Mouse (Mus musculus) forebrain, embryonic 15.5 days (tissue): ENCODE measurements around the gene Mogat2. TPM values are rescaled to one million over a fixed set of nuclear protein-coding genes. Genes with fewer than 3 reads are reported as not detected.
A peak's percentile ranks its signal among the peaks of the same experiment; 100 is the strongest.

Experiments used
- ATAC-seq: fragments of 200-750 bp; cut with Nextera tagmentation; replicated peaks from 2 replicates; pipeline ENCODE4 v1.8.0; 2017; ENCODE audit warnings: mild to moderate bottlenecking, moderate TSS enrichment, moderate library complexity
- H3K27ac ChIP-seq: fragments of 300-500 bp; sonication (generic); replicated peaks from 2 replicates; pipeline ENCODE4 v1.5.1; 2015; ENCODE audit warnings: mild to moderate bottlenecking, inconsistent platforms
- H3K27me3 ChIP-seq: fragments of 300-500 bp; sonication (generic); 2 replicates; pipeline ENCODE4 v1.6.1; 2015; ENCODE audit warnings: inconsistent platforms
- H3K36me3 ChIP-seq: fragments of 300-500 bp; sonication (generic); 2 replicates; pipeline ENCODE4 v1.6.1; 2015; ENCODE audit warnings: mild to moderate bottlenecking, inconsistent platforms
- H3K4me1 ChIP-seq: fragments of 300-500 bp; sonication (generic); 2 replicates; pipeline ENCODE4 v1.6.1; 2015; ENCODE audit warnings: inconsistent platforms
- H3K4me2 ChIP-seq: fragments of 300-500 bp; sonication (generic); replicated peaks from 2 replicates; pipeline ENCODE4 v1.6.1; 2015; ENCODE audit warnings: mild to moderate bottlenecking, inconsistent platforms
- H3K4me3 ChIP-seq: fragments of 300-500 bp; sonication (generic); 2 replicates; pipeline ENCODE4 v1.5.1; 2015; ENCODE audit warnings: mild to moderate bottlenecking, inconsistent platforms
- H3K9ac ChIP-seq: fragments of 300-500 bp; sonication (generic); replicated peaks from 2 replicates; pipeline ENCODE4 v1.6.1; 2015; ENCODE audit warnings: mild to moderate bottlenecking, inconsistent platforms
- H3K9me3 ChIP-seq: fragments of 300-500 bp; sonication (generic); 2 replicates; pipeline ENCODE4 v1.6.1; 2016; ENCODE audit warnings: inconsistent platforms
- WGBS: fragments of 180-500 bp; shearing (Covaris S2); methylation state at CpG from one replicate; pipeline ENCODE4 v1.1.7; 2015; ENCODE audit warnings: mixed read lengths; 5-methylcytosine and 5-hydroxymethylcytosine counted together
- polyA plus RNA-seq: library from polyadenylated mRNA; unstranded; fragments of >200 nt; fragmentation: Nextera tagmentation; extraction: Ambion mirVana; gene quantifications from 2 replicates; pipeline ENCODE4 v1.2.1, GENCODE M21; 2015

Mogat2 gene
- polyA plus RNA-seq, 1 experiment from 2014 or later = 1.2 TPM

- Histone ChIP-seq H3K27me3 (no peaks in the 10 kb centered on the region), H3K36me3 (no peaks in the 10 kb centered on the region), H3K4me3 (no peak overlapping the region), H3K4me2 (no peak overlapping the region), H3K9me3 (no peaks in the 10 kb centered on the region), H3K27ac (no peak overlapping the region), H3K4me1 (no peaks in the 10 kb centered on the region), H3K9ac (no peak overlapping the region)
- no peak for ATAC-seq
- WGBS = 92% methylated on average over 6 of the region's 6 CpGs
Observed at GRCm38 (mm10) chr7:99232571-99232970, 5.8 kb downstream of the Mogat2 start.

GRCm38 (mm10) chr7:99230061-99230747 lies 8.2 kb downstream of the Mogat2 start:
- no peaks in the 10 kb centered on the region for H3K36me3 ChIP-seq
- H3K9ac ChIP-seq = no peak overlapping the region
- no peak for ATAC-seq
- H3K4me1 ChIP-seq = no peaks in the 10 kb centered on the region
- WGBS = 80% methylated on average over 7 of the region's 7 CpGs
- H3K27me3 ChIP-seq = no peaks in the 10 kb centered on the region
- no peaks in the 10 kb centered on the region for H3K9me3 ChIP-seq
- no peak overlapping the region for H3K4me2 ChIP-seq
- H3K27ac ChIP-seq = no peak overlapping the region
- H3K4me3 ChIP-seq = no peak overlapping the region

GRCm38 (mm10) chr7:99229411-99229810 lies 9.0 kb downstream of the Mogat2 start:
- 8% methylated on average over 2 of the region's 2 CpGs for WGBS
- no peak for ATAC-seq

GRCm38 (mm10) chr7:99228825-99229224 lies 9.6 kb downstream of the Mogat2 start:
- 88% methylated on average over 8 of the region's 8 CpGs for WGBS
- Histone ChIP-seq H3K9me3 (no peaks in the 10 kb centered on the region), H3K27me3 (no peaks in the 10 kb centered on the region), H3K4me3 (no peak overlapping the region), H3K4me2 (no peak overlapping the region), H3K27ac (no peak overlapping the region), H3K36me3 (no peaks in the 10 kb centered on the region), H3K9ac (no peak overlapping the region), H3K4me1 (no peaks in the 10 kb centered on the region)
- no peak for ATAC-seq

More at GRCm38 (mm10) chr7:99229411-99229810, 9.0 kb downstream of the Mogat2 start:
- Histone ChIP-seq H3K4me3 (no peak overlapping the region), H3K27me3 (no peaks in the 10 kb centered on the region), H3K27ac (no peak overlapping the region), H3K4me1 (no peaks in the 10 kb centered on the region), H3K9ac (no peak overlapping the region), H3K9me3 (no peaks in the 10 kb centered on the region), H3K4me2 (no peak overlapping the region), H3K36me3 (no peaks in the 10 kb centered on the region)

GRCm38 (mm10) chr7:99227267-99227666 lies 11.2 kb downstream of the Mogat2 start:
- no peaks in the 10 kb centered on the region for H3K27me3 ChIP-seq
- 94% methylated on average over 4 of the region's 4 CpGs for WGBS
- no peak overlapping the region for H3K27ac ChIP-seq
- H3K9me3 ChIP-seq = no peaks in the 10 kb centered on the region
- no peaks in the 10 kb centered on the region for H3K36me3 ChIP-seq
- no peak overlapping the region for H3K4me2 ChIP-seq
- H3K4me1 ChIP-seq = no peaks in the 10 kb centered on the region
- H3K4me3 ChIP-seq = no peak overlapping the region
- no peak for ATAC-seq
- H3K9ac ChIP-seq = no peak overlapping the region

- H3K27ac ChIP-seq = no peak overlapping the region
- H3K9ac ChIP-seq = no peak overlapping the region
- no peak overlapping the region for H3K4me3 ChIP-seq
- no peaks in the 10 kb centered on the region for H3K4me1 ChIP-seq
- no peaks in the 10 kb centered on the region for H3K9me3 ChIP-seq
- no peak for ATAC-seq
- no peaks in the 10 kb centered on the region for H3K36me3 ChIP-seq
- no peaks in the 10 kb centered on the region for H3K27me3 ChIP-seq
- no peak overlapping the region for H3K4me2 ChIP-seq
- 94% methylated on average over 10 of the region's 10 CpGs for WGBS
Observed at GRCm38 (mm10) chr7:99226662-99227061, 11.8 kb downstream of the Mogat2 start.

- no peaks in the 10 kb centered on the region for H3K9me3 ChIP-seq
- no peaks in the 10 kb centered on the region for H3K27me3 ChIP-seq
- no peak overlapping the region for H3K27ac ChIP-seq
- no peak for ATAC-seq
- H3K36me3 ChIP-seq = no peaks in the 10 kb centered on the region
- H3K9ac ChIP-seq = no peak overlapping the region
- 74% methylated on average over 6 of the region's 6 CpGs for WGBS
- no peak overlapping the region for H3K4me2 ChIP-seq
- H3K4me3 ChIP-seq = no peak overlapping the region
- H3K4me1 ChIP-seq = no peaks in the 10 kb centered on the region
Observed at GRCm38 (mm10) chr7:99225421-99225820, 13.0 kb downstream of the Mogat2 start.

- Histone ChIP-seq H3K27ac (no peak overlapping the region), H3K4me1 (no peaks in the 10 kb centered on the region), H3K9me3 (no peaks in the 10 kb centered on the region), H3K36me3 (no peaks in the 10 kb centered on the region), H3K4me2 (no peak overlapping the region), H3K27me3 (no peaks in the 10 kb centered on the region), H3K4me3 (no peak overlapping the region), H3K9ac (no peak overlapping the region)
- 50% methylated on average over 1 of the region's 1 CpGs for WGBS
- ATAC-seq = no peak
Observed at GRCm38 (mm10) chr7:99224648-99225190, 13.7 kb downstream of the Mogat2 start.

- Histone ChIP-seq H3K27me3 (no peaks in the 10 kb centered on the region), H3K4me1 (no peaks in the 10 kb centered on the region), H3K27ac (no peak overlapping the region), H3K9ac (no peak overlapping the region), H3K36me3 (no peaks in the 10 kb centered on the region), H3K4me2 (no peak overlapping the region), H3K9me3 (no peaks in the 10 kb centered on the region), H3K4me3 (no peak overlapping the region)
- WGBS = 59% methylated on average over 7 of the region's 7 CpGs
- ATAC-seq = no peak
Observed at GRCm38 (mm10) chr7:99224225-99224624, 14.2 kb downstream of the Mogat2 start.

GRCm38 (mm10) chr7:99217338-99218074 lies 20.9 kb downstream of the Mogat2 start:
- 55% methylated on average over 3 of the region's 3 CpGs for WGBS
- no peak overlapping the region for H3K27ac ChIP-seq
- no peaks in the 10 kb centered on the region for H3K36me3 ChIP-seq
- H3K27me3 ChIP-seq = no peaks in the 10 kb centered on the region
- H3K4me3 ChIP-seq = no peak overlapping the region
- no peaks in the 10 kb centered on the region for H3K4me1 ChIP-seq
- peak; percentile 85 for ATAC-seq
- no peak overlapping the region for H3K4me2 ChIP-seq
- no peak overlapping the region for H3K9ac ChIP-seq
- H3K9me3 ChIP-seq = no peaks in the 10 kb centered on the region

GRCm38 (mm10) chr7:99215347-99215855 lies 23.0 kb downstream of the Mogat2 start:
- H3K27me3 ChIP-seq = no peaks in the 10 kb centered on the region
- no peak overlapping the region for H3K27ac ChIP-seq
- 71% methylated on average over 8 of the region's 8 CpGs for WGBS
- H3K4me2 ChIP-seq = no peak overlapping the region
- H3K9ac ChIP-seq = no peak overlapping the region
- no peaks in the 10 kb centered on the region for H3K4me1 ChIP-seq
- no peak overlapping the region for H3K4me3 ChIP-seq
- H3K36me3 ChIP-seq = no peaks in the 10 kb centered on the region
- no peak for ATAC-seq
- no peaks in the 10 kb centered on the region; the same call in 1 of the 2 replicates for H3K9me3 ChIP-seq

GRCm38 (mm10) chr7:99214621-99215185 lies 23.7 kb downstream of the Mogat2 start:
- WGBS = 85% methylated on average over 10 of the region's 10 CpGs
- no peak for ATAC-seq
- Histone ChIP-seq H3K36me3 (no peaks in the 10 kb centered on the region), H3K27ac (no peak overlapping the region), H3K9ac (no peak overlapping the region), H3K4me3 (no peak overlapping the region), H3K9me3 (no peaks in the 10 kb centered on the region; the same call in 1 of the 2 replicates), H3K27me3 (no peaks in the 10 kb centered on the region), H3K4me1 (no peaks in the 10 kb centered on the region), H3K4me2 (no peak overlapping the region)
